Mouse (Mus musculus) urinary bladder, postnatal 10 days (tissue): ENCODE results near the gene Ostm1.

Experiments used
- DNase-seq: peaks from one replicate; pipeline ENCODE4 v3.0.0; 2022; ENCODE audit warnings: low spot score

Ostm1 gene

GRCm38 (mm10) chr10:42583902-42584435 is 347 bp downstream of the Ostm1 start:
- DNase-seq = no peak

GRCm38 (mm10) chr10:42584436-42584983 is 888 bp downstream of the Ostm1 start:
- DNase-seq = no peak

- no peak for DNase-seq
Measured at GRCm38 (mm10) chr10:42585156-42585555, 1.5 kb downstream of the Ostm1 start.

GRCm38 (mm10) chr10:42585596-42586305 is 2.1 kb downstream of the Ostm1 start:
- no peak for DNase-seq

GRCm38 (mm10) chr10:42587961-42588750 is 4.5 kb downstream of the Ostm1 start:
- DNase-seq = no peak

- no peak for DNase-seq
Measured at GRCm38 (mm10) chr10:42589505-42589904, 5.9 kb downstream of the Ostm1 start.

GRCm38 (mm10) chr10:42590261-42591184 is 6.9 kb downstream of the Ostm1 start:
- DNase-seq = no peak

- no peak for DNase-seq
Measured at GRCm38 (mm10) chr10:42591185-42591992, 7.8 kb downstream of the Ostm1 start.

GRCm38 (mm10) chr10:42591993-42592686 is 8.5 kb downstream of the Ostm1 start:
- no peak for DNase-seq

- DNase-seq = no peak
Measured at GRCm38 (mm10) chr10:42593201-42593600, 9.6 kb downstream of the Ostm1 start.

- DNase-seq = no peak
Measured at GRCm38 (mm10) chr10:42598615-42599014, 15.0 kb downstream of the Ostm1 start.

- no peak for DNase-seq
Measured at GRCm38 (mm10) chr10:42601556-42601955, 17.9 kb downstream of the Ostm1 start.

GRCm38 (mm10) chr10:42604874-42605273 is 21.3 kb downstream of the Ostm1 start:
- DNase-seq = no peak

- DNase-seq = no peak
Measured at GRCm38 (mm10) chr10:42606757-42607156, 23.1 kb downstream of the Ostm1 start.

GRCm38 (mm10) chr10:42613075-42613474 is 29.5 kb downstream of the Ostm1 start:
- no peak for DNase-seq

- no peak for DNase-seq
Measured at GRCm38 (mm10) chr10:42613639-42614381, 30.2 kb downstream of the Ostm1 start.

- no peak for DNase-seq
Measured at GRCm38 (mm10) chr10:42614766-42615165, 31.1 kb downstream of the Ostm1 start.

- no peak for DNase-seq
Measured at GRCm38 (mm10) chr10:42618291-42618690, 34.7 kb downstream of the Ostm1 start.

GRCm38 (mm10) chr10:42625907-42626306 is 42.3 kb downstream of the Ostm1 start:
- no peak for DNase-seq
